Mouse (Mus musculus): Measurements from ENCODE around the gene Alkbh4. TPM values are rescaled to one million over a fixed set of nuclear protein-coding genes. Genes with fewer than 3 reads are reported as not detected.

Alkbh4 gene
- polyA plus RNA-seq (2021): 11.2 TPM

GRCm38 (mm10) chr5:136135571-136136291 lies at the start of gene Alkbh4, which contains the start of gene Lrwd1:
TSS of gene Alkbh4 (plus strand) at chr5:136136146.
TSS of gene Lrwd1 (minus strand) at chr5:136136074.
- ATAC-seq (peak; percentile 83), DNase-seq (ENCODE audit: low read depth, low spot score) (peak; percentile 83)
- no peaks in the 10 kb centered on the region for H3K27me3 ChIP-seq
- TF ChIP-seq CTCF (IDR thresholded peaks at IDR 0.05): no peak
- in situ Hi-C loops (cut with MboI; ENCODE audit: low pct_unique_long_range_greater_than_20kb): loop anchor here (5.0 kb wide), 1 partner anchor 52 kb away; no protein-coding TSS in a partner anchor
- POLR2A ChIA-PET: interaction anchor here (0.7 to 1.4 kb wide), 3 partner anchors 10 to 53 kb away, joined by 3 read pairs; no protein-coding TSS in a partner anchor
- CTCF ChIA-PET: interaction anchor here (0.7 to 1.3 kb wide), 2 partner anchors 52 to 57 kb away, joined by 3 read pairs; no protein-coding TSS in a partner anchor

DNA sequence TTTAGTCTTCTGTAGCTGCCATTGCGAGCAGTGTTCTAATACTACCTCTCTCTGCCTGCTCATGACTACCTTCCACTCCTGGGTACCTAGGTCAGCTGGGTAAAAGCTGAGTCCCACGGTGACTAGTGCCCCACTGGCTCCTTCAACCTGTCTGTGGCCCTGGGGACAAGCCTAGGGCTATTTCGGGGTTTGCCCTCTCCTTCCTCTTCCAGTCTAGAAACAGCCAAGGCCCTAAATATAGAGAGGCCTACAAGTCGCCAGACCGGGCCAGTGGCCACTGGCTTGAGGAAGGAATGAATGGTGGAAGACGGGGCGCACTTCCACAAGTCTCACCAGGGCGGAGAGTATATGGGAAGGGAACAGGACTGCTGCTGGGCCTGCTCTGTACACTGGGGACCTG lies 49.7 kb upstream of the Alkbh4 start:
- no peak for DNase-seq (ENCODE audit: low read depth, low spot score)
- in situ Hi-C loops (cut with MboI; ENCODE audit: low pct_unique_long_range_greater_than_20kb): no loop called here
- ATAC-seq: no peak
- ChIA-PET CTCF (no interaction called here), POLR2A (no interaction called here)
- H3K27me3 ChIP-seq: no peaks in the 10 kb centered on the region
- TF ChIP-seq CTCF (IDR thresholded peaks at IDR 0.05): no peak

GRCm38 (mm10) chr5:136088821-136089575 lies 46.9 kb upstream of the Alkbh4 start:
- in situ Hi-C loops (cut with MboI; ENCODE audit: low pct_unique_long_range_greater_than_20kb): no loop called here
- DNase-seq (ENCODE audit: low read depth, low spot score): no peak
- POLR2A ChIA-PET: interaction anchor here (0.6 kb wide), 1 partner anchor 36 kb away, joined by 4 read pairs; no protein-coding TSS in a partner anchor
- CTCF ChIA-PET: interaction anchor here (1.2 kb wide), 1 partner anchor 27 kb away, joined by 3 read pairs; no protein-coding TSS in a partner anchor
- H3K27me3 ChIP-seq: no peaks in the 10 kb centered on the region
- no peak for TF ChIP-seq CTCF (IDR thresholded peaks at IDR 0.05)
- ATAC-seq: no peak

DNA sequence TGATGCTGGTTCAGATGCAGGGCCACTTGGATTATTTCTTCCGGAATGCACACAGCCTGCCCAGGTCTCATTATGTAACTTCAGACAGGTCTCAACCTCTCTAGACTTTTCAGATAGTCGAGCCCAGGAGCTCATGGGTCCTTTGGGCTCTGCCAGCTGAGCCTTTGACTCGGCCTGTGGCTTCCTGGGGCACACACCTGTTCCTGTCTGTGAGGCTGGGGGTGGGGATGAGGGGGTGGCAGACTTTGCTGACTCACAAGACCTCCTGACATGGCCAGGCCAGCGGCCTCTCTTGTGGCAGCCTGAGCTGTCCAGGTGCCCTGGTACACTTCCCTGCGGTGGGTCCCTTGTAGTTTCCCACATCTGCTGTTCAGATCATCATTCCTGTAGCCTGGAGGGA lies 44.0 kb upstream of the Alkbh4 start:
- ATAC-seq: no peak
- in situ Hi-C loops (cut with MboI; ENCODE audit: low pct_unique_long_range_greater_than_20kb): no loop called here
- POLR2A ChIA-PET: no interaction called here
- DNase-seq (ENCODE audit: low read depth, low spot score): no peak
- H3K27me3 ChIP-seq: no peaks in the 10 kb centered on the region
- CTCF ChIA-PET: interaction anchor here (1.3 kb wide), 1 partner anchor 12 kb away, joined by 4 read pairs; no protein-coding TSS in a partner anchor
- TF ChIP-seq CTCF (IDR thresholded peaks at IDR 0.05): no peak

DNA sequence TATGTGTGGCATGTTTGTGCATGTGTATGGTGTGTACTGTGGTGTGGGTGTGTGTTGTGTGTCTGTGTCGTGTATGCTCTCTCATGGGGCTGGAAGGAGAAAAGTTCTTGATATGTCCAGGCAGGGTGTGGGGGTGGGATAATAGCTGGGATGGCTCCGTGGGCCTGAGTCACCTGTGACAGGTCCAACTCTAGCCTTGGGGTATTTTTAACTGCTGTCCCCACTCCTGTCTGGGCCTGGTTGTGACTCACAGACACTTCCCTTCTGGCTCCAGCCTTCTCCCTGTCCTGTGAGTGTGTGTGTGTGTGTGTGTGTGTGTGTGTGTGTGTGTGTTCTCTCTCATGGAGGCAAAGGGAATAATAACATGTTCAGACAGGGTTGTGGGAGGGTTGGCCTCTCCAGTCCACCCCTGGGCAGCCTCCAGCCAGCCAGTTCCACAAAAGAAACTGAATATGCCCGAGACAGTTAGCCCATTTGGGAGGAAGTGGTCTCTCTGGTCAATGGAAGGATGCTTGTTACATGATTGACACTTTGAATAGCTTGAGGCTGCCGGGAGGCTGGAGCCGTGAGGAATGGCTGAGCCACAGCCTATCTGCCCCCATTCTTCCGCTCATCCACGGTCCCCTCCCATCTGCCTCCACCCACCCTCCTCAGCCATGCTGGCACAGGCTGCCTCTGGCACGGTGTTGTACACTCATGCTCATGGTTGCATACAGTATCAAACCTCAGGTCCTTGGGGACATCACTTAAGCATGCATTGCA lies 41.5 kb upstream of the Alkbh4 start:
- CTCF ChIA-PET: interaction anchor here (1.2 kb wide), 1 partner anchor 10 kb away, joined by 3 read pairs; no protein-coding TSS in a partner anchor
- in situ Hi-C loops (cut with MboI; ENCODE audit: low pct_unique_long_range_greater_than_20kb): no loop called here
- DNase-seq (ENCODE audit: low read depth, low spot score) (no peak), ATAC-seq (no peak)
- POLR2A ChIA-PET: no interaction called here
- TF ChIP-seq CTCF (IDR thresholded peaks at IDR 0.05): no peak
- H3K27me3 ChIP-seq: no peaks in the 10 kb centered on the region

DNA sequence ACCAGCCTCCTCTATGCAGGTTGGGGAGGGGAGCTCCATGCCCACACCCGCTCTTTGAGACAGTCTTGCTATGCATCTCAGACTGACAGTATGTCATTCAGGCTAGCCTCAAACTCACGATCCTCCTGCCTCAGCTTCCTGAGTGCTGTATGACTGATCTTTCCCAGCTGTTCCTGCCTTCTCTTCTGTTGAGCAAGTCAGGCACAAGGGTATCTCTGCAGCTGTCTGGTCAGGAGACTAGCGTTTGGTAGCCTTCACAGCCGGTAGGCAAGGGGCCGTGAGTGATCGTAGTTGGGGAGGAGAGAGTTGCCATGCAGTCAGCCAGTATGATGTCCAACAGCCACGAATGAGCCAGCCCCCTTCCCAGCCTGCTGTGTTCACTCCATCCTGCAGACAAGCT lies 40.9 kb upstream of the Alkbh4 start:
- no peaks in the 10 kb centered on the region for H3K27me3 ChIP-seq
- CTCF ChIA-PET: interaction anchor here (1.2 kb wide), 1 partner anchor 10 kb away, joined by 3 read pairs; no protein-coding TSS in a partner anchor
- ATAC-seq: no peak
- in situ Hi-C loops (cut with MboI; ENCODE audit: low pct_unique_long_range_greater_than_20kb): no loop called here
- no peak for DNase-seq (ENCODE audit: low read depth, low spot score)
- POLR2A ChIA-PET: interaction anchor here (0.5 kb wide), 1 partner anchor 132 kb away, joined by 5 read pairs; no protein-coding TSS in a partner anchor
- no peak for TF ChIP-seq CTCF (IDR thresholded peaks at IDR 0.05)

GRCm38 (mm10) chr5:136098536-136098935 lies 37.4 kb upstream of the Alkbh4 start:
- DNase-seq (ENCODE audit: low read depth, low spot score) (no peak), ATAC-seq (no peak)
- TF ChIP-seq CTCF (IDR thresholded peaks at IDR 0.05): no peak
- ChIA-PET POLR2A (no interaction called here), CTCF (no interaction called here)
- in situ Hi-C loops (cut with MboI; ENCODE audit: low pct_unique_long_range_greater_than_20kb): no loop called here
- H3K27me3 ChIP-seq: no peaks in the 10 kb centered on the region

DNA sequence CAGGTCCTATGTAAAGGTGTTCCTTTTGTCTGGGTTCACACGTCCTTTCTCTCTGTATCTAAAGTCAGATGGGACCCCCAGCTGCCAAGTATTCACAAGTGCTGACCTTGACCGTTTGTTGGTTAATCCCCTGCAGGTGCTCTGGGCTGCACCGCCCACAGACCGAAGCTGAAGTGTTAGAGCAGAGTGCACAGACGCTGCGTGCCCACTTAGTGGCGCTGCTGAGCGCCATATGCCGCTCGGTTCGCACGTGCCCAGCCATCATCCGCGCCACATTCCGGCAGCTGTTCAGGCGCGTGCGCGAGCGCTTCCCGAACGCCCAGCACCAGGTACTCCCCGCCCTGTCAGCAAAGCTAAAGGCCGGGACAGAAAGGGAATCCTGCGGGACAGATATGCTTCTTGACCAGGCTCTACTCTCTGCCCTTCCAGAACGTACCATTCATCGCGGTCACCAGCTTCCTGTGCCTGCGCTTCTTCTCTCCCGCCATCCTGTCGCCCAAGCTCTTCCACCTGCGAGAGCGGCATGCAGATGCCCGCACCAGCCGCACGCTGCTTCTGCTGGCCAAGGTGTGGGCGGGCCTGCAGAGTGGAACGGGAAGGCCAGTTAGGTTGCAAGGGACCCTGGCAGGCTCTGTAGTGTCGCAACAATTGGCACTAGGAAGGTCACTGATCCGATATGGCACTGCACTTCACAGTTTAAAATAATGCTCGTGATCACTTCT lies 33.7 kb upstream of the Alkbh4 start:
- H3K27me3 ChIP-seq: no peaks in the 10 kb centered on the region
- ATAC-seq: no peak
- POLR2A ChIA-PET: no interaction called here
- no peak for DNase-seq (ENCODE audit: low read depth, low spot score)
- CTCF ChIA-PET: interaction anchor here (0.8 to 4.7 kb wide), 3 partner anchors 10 to 23 kb away, joined by 3 to 18 read pairs (median 4); partner anchors contain the start of gene Polr2j
- in situ Hi-C loops (cut with MboI; ENCODE audit: low pct_unique_long_range_greater_than_20kb): no loop called here
- no peak for TF ChIP-seq CTCF (IDR thresholded peaks at IDR 0.05)

GRCm38 (mm10) chr5:136104511-136104910 lies 31.4 kb upstream of the Alkbh4 start:
- ChIA-PET POLR2A (no interaction called here), CTCF (interaction anchor here (0.9 to 4.7 kb wide), 2 partner anchors 9 to 12 kb away, joined by 3 to 18 read pairs; partner anchors contain the start of gene Polr2j)
- H3K27me3 ChIP-seq: no peaks in the 10 kb centered on the region
- TF ChIP-seq CTCF (IDR thresholded peaks at IDR 0.05): no peak
- no peak for DNase-seq (ENCODE audit: low read depth, low spot score)
- ATAC-seq: no peak
- in situ Hi-C loops (cut with MboI; ENCODE audit: low pct_unique_long_range_greater_than_20kb): no loop called here

DNA sequence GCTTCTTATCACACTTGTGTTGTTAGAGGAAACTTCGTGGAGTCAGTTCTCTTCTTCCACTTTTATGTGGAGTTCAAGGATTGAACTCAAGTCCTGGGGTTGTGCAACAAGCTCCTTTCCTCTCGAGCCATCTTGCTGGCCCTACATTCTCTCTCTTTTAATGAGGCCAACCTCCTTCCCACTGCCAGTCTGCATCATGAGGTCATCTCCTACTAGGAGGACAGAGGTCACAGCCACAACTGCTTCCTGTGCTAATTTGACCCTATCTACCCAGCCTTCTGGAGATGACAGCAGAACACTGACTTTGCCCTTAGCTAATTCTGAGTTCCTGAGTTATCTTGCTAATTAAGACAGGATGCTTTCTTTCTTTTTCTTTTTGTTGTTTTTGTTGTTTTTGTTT lies 27.5 kb upstream of the Alkbh4 start:
- ChIA-PET POLR2A (no interaction called here), CTCF (no interaction called here)
- ATAC-seq (no peak), DNase-seq (ENCODE audit: low read depth, low spot score) (no peak)
- in situ Hi-C loops (cut with MboI; ENCODE audit: low pct_unique_long_range_greater_than_20kb): no loop called here
- no peak for TF ChIP-seq CTCF (IDR thresholded peaks at IDR 0.05)
- H3K27me3 ChIP-seq: no peaks in the 10 kb centered on the region
